Mouse (Mus musculus) liver, embryonic 14.5 days (tissue): ENCODE data around the gene Dnajc8.

Experiments
- CTCF ChIP-seq: IDR thresholded peaks from 2 replicates; pipeline ENCODE4 v1.5.1; 2016; ENCODE audit warnings: antibody characterized with exemption, low read depth, control low read depth
- EP300 ChIP-seq: IDR thresholded peaks from 2 replicates; pipeline ENCODE4 v1.6.1; 2016; ENCODE audit warnings: antibody characterized with exemption, low read depth

DNA sequence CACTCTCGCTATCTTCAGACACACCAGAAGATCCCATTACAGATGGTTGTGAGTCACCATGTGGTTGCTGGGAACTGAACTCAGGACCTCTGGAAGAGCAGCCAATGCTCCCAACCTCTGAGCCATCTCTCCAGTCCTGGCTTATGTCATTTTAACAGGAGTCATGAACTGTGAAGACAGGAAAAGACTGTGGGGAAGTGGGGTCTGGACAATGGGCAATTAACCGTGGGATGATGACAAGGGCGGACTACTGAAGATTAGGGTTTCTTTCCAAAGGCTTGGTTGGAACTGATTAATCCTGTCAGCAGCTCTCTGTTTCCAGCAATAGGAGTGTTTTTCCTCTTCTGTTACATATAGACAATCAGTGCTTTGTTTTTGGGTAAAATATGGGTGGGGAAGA lies 64.4 kb downstream of the Dnajc8 start:
- no peak for TF ChIP-seq CTCF
- TF ChIP-seq EP300: no peak
